Mouse (Mus musculus) urinary bladder, adult 18-20 months (tissue): ENCODE results near the gene Igsf21.
A peak's percentile ranks its signal among the peaks of the same experiment; 100 is the strongest.

Source experiments
- DNase-seq, 2 experiments: peaks; one replicate each; pipeline ENCODE4 v3.0.0; 2022; ENCODE audit warnings: low spot score in 2 of 2, mixed read lengths in 2 of 2

Gene Igsf21

DNA sequence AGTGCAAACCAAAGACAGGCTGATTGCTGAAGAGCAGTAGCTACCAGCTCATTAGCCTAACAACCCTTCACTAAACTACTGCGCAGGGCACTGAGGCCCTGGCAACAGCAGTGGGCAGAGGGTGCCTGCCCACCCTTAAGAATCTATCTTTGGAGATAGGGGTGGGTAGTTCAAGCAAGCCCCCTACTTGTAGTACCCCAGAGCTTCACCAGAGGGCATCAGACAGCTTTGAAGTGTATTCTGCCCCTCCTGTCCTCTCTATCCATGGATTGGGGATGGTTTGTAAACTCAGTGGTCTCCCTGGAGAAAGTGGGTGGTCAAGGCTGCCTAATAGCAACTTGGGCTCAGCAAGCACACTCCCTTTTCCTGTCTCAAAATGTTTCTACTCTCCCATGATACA, 146.4 kb downstream of the Igsf21 start:
- no peak for DNase-seq

DNA sequence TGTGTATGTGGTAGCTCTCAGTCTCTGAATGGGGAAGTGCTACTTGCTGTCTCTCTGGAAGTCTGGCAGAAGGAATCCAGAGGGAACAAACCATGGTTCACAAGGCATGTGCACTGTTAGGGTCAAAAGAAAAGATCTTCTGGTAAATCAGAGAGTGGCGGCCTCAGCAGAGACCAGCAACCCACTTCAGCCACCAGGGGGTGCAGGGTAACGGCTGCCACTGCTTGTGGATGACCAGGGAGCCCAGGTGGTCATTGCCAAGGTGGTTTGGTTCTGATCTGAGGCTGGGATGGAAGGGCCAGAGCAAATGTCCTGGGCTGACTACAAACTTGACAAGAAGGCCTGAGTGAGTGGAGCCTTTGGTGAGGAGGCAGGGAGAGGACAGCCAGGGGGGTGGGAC, 150.3 kb downstream of the Igsf21 start:
- DNase-seq = no peak

- DNase-seq = no peak
These were observed 151.7 kb downstream of the Igsf21 start for GRCm38 (mm10) chr4:140094835-140095234.

DNA sequence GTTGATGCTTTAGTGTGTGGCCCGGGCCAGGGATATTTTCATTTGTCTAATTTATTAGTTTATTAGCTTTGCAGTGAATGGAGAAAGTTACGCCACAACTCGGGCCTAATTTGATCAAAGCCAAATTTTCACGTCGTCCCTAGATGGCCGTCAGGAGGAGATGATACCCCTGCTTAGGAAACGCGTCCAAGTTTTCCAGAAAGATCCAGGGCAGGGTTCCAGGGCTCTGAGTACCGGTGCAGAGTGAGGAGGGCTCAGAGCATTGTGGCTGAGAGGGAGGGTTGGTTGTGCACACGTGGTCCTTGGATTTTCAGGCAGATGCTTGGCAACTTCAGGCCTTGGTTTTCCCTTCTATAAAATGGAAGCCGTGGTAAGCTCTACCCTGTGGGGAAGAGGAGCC, 154.2 kb downstream of the Igsf21 start:
- no peak for DNase-seq

DNA sequence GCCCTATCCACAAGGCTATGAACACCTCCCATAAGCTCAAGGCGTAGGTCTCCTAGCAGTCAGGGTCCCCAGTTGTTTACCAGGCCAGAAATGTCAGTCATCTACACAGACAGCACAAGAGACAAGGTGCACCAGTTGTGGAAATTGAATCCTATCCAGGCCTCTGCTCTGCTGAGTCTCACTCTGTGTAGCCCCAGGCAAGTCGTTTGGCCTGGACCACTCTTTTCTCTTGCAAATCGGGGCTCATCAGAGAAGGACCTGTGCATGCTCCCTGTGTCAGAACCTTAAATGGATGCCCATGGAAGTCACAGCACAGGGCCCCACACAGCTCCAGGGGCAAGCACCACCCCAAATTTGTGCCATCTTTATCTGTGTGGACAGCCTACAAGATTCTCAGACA, 154.9 kb downstream of the Igsf21 start:
- no peak for DNase-seq

GRCm38 (mm10) chr4:140089676-140090075, 156.9 kb downstream of the Igsf21 start:
- no peak for DNase-seq

DNA sequence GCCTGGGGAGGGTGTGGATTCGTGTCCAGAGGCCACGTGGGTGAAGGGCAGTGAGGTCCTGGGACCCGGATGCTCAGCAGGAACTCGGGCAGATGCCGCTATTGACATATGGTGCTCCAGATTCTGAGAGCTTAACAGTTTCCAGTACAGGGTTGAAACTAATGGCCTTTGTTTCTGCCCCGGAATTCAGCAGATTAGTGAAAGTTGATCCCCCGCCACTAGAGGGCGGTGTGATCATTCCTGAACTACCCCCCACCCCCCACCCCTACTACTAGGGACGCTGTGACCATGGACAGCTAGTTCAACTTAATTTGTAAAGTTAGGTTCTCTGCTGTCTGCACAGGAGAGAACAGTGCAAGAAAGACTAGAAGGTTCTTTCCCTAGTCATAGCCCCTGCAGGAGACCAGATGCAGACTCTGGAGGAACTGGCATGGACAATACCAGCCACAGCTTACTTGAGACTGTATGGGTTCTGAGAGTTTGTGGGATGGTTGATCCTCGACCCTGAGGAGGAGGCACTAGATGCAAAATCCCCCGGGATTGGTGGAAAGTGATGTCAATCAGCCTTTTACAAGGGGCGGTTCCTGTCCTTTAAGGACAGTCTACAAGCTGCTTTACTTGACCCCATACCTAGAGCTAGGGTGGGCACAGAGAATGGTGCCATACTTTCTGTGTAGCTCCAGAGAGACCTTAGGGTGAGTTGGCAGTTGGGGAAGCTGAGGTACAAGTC, 157.7 kb downstream of the Igsf21 start:
- no peak for DNase-seq

GRCm38 (mm10) chr4:140086192-140086591, 160.4 kb downstream of the Igsf21 start:
- DNase-seq = no peak

GRCm38 (mm10) chr4:140084521-140085011, 162.0 kb downstream of the Igsf21 start:
- peak in 1 of 2 experiments; percentile 10 for DNase-seq

- DNase-seq = no peak
These were observed 162.5 kb downstream of the Igsf21 start for GRCm38 (mm10) chr4:140084064-140084463.

DNA sequence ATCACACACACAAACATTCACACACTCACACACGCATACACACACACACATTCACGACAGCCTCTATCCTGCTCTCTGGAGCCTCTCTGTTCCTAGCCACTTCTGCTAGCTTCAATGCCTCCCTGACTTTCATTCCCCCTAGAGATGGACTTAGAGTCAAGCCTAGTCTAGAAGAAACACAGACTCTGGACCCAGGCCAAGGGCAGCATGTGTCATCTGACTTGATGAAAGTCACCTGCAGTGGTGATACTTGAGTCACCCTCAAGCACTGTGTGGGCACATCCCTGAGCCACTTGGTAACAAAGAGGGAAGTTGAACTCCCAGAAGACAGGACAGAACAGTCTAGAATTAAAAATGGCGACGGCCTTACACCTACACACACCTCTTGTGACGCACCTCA, 168.2 kb downstream of the Igsf21 start:
- DNase-seq = no peak

- no peak for DNase-seq
These were observed 169.0 kb downstream of the Igsf21 start for GRCm38 (mm10) chr4:140077615-140078014.

GRCm38 (mm10) chr4:140076852-140077563, 169.6 kb downstream of the Igsf21 start:
- DNase-seq = no peak

DNA sequence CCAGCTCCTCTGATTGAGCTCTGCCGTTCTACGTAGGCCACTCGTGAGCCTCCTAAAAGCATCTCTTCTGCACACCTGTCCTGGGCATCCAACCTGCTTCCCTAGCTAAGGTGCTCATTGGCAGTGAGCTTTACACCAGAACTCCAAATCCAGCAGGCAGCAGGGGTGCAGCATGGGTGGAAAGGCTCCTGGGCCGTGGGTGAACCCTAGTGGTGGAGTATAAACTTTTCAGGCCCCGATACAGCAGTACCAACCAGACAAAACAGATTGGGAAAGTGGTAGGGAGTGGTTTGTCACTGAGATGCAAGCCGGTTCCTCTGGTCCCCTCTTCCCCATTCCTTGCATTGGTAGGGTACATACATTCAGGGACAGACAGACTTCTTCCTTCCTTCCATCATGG, 170.2 kb downstream of the Igsf21 start:
- no peak for DNase-seq

GRCm38 (mm10) chr4:140071047-140071446, 175.5 kb downstream of the Igsf21 start:
- DNase-seq = no peak

- DNase-seq = no peak
These were observed 176.3 kb downstream of the Igsf21 start for GRCm38 (mm10) chr4:140070331-140070652.

DNA sequence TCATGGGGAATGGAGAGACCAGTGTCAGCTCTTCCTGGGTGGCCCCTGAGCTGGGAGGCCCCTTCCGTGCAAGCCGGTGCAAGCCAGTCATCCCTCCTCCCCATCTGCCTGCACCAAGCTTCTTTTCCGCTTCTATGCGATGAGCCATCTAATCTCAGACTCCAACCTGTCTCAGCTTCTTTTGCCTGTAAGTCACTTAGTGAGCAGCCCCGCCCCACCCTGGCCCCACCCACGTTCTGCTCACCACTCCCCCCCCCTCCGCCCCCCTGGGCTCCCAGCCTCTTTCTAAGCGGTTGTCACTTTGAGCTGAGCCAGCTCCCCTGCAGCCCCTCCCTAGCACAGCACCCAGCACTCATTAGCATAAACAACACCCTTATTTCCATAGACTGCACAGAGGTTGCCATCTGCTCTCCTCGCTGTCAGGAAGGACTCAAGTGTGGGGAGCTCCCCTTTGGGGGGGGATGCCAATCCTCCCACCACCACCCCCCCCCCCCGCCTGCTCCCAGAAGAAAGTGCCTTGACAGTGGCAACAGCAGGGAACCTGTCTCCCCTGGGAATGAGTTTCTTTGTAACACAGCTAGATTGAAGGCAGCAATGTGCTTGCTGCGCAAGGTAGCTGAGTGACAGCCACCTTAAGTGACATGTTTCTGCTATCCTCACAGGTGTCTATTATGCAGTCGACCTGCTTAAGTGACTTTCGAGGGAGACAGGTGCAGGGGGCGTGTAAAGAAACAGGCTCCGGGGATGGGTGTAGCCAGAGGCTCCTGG, 176.8 kb downstream of the Igsf21 start:
- no peak for DNase-seq

DNA sequence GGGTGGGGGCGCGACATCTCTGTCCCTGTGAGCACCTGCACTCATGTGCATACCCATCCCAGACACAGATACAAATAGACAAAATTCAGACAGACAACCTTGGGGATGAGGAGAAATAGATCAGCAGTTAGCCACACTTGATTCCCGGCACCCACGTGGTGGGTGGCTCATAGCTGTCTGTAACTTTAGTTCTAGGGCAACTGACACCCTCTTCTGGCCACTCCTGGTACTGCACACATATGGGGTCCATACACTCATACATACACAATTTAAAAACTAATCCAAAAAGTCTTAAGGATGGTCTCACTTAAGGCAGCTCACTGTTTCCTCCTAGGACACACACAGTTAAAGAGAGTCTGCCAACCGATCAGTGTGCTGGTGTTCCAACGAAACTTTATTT, 178.1 kb downstream of the Igsf21 start:
- no peak for DNase-seq

- DNase-seq = no peak
These were observed 180.6 kb downstream of the Igsf21 start for GRCm38 (mm10) chr4:140066011-140066410.

GRCm38 (mm10) chr4:140063153-140063671, 183.4 kb downstream of the Igsf21 start:
- no peak for DNase-seq

- no peak for DNase-seq
These were observed 186.3 kb downstream of the Igsf21 start for GRCm38 (mm10) chr4:140060251-140060650.

DNA sequence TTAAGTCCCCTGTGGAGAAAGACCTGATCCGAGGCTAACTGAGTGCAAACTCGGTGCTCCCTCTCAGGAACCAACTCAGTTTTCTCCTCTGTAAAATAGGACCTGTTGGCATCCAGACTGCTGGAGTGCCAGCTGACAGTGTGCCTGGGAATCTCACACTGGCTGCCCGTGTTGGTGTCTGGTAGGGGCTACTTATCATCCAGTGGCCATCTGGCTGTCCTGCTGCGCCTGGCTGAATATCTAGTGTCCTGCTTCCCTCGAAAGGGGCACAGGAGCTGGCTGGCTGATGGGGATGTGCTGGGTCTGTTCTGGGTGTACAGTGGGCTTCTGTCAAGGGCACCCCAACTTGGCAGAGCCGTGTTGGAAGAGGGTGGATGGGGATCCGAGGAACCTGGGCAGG, 193.5 kb downstream of the Igsf21 start:
- DNase-seq = no peak
